Mouse (Mus musculus) stomach, postnatal 0 days (tissue): ENCODE results near the gene Pdpn. TPM values are rescaled to one million over a fixed set of nuclear protein-coding genes. Genes with fewer than 3 reads are reported as not detected.

Source experiments
- ATAC-seq: fragments of 200-750 bp; cut with Nextera tagmentation; 2 replicates; pipeline ENCODE4 v1.8.0; 2017; ENCODE audit not compliant: low FRiP score, low TSS enrichment
- DNase-seq: peaks from one replicate; pipeline ENCODE4 v3.0.0-alpha.2; 2016; ENCODE audit warnings: low spot score
- H3K27ac ChIP-seq: fragments of 300-500 bp; sonication (generic); replicated peaks from 2 replicates; pipeline ENCODE4 v1.5.1; 2014; ENCODE audit warnings: mild to moderate bottlenecking, control low read depth
- H3K27me3 ChIP-seq: fragments of 300-500 bp; sonication (generic); 2 replicates; pipeline ENCODE4 v1.6.1; 2014; ENCODE audit warnings: low read length; ENCODE audit not compliant: control insufficient read depth, insufficient read depth
- H3K36me3 ChIP-seq: fragments of 300-500 bp; sonication (generic); 2 replicates; pipeline ENCODE4 v1.6.1; 2014; ENCODE audit warnings: low read length, mixed read lengths; ENCODE audit not compliant: control insufficient read depth, insufficient read depth
- H3K4me1 ChIP-seq: fragments of 300-500 bp; sonication (generic); replicated peaks from 2 replicates; pipeline ENCODE4 v1.6.1; 2014; ENCODE audit warnings: antibody characterized with exemption; ENCODE audit not compliant: control insufficient read depth, insufficient read depth
- H3K4me2 ChIP-seq: fragments of 300-500 bp; sonication (generic); replicated peaks from 2 replicates; pipeline ENCODE4 v1.6.1; 2014; ENCODE audit warnings: low read depth, mild to moderate bottlenecking, control low read depth, moderate library complexity
- H3K4me3 ChIP-seq: fragments of 300-500 bp; sonication (generic); 2 replicates; pipeline ENCODE4 v1.5.1; 2014; ENCODE audit warnings: low read depth, low read length, control low read depth
- H3K9ac ChIP-seq: fragments of 300-500 bp; sonication (generic); 2 replicates; pipeline ENCODE4 v1.6.1; 2014; ENCODE audit warnings: mild to moderate bottlenecking, low read length, control low read depth, mixed read lengths
- H3K9me3 ChIP-seq: fragments of 300-500 bp; sonication (generic); 2 replicates; pipeline ENCODE4 v1.6.1; 2016; ENCODE audit warnings: low read length; ENCODE audit not compliant: control insufficient read depth
- CTCF ChIP-seq: IDR thresholded peaks from 2 replicates; pipeline ENCODE4 v1.5.1; 2016; ENCODE audit warnings: antibody characterized with exemption, low read depth, mild to moderate bottlenecking, moderate library complexity
- EP300 ChIP-seq: optimal IDR thresholded peaks from 2 replicates; pipeline ENCODE3; 2016; ENCODE audit warnings: antibody characterized with exemption
- WGBS: fragments of 180-500 bp; shearing (Covaris S2); extraction: QIAGEN DNeasy Blood & Tissue Kit; methylation state at CpG from one replicate; pipeline ENCODE4 v1.1.7; 2014; 5-methylcytosine and 5-hydroxymethylcytosine counted together
- polyA plus RNA-seq: library from polyadenylated mRNA; unstranded; fragments of >200 nt; fragmentation: Nextera tagmentation; extraction: Ambion mirVana; gene quantifications from 2 replicates; pipeline ENCODE4 v1.2.1, GENCODE M21; 2015

Gene Pdpn
- polyA plus RNA-seq, 1 experiment from 2014 or later = 36.0 TPM

GRCm38 (mm10) chr4:143324176-143324924 lies 25.0 kb upstream of the Pdpn start:
- H3K4me2 ChIP-seq = no peak overlapping the region
- H3K9me3 ChIP-seq = no peaks in the 10 kb centered on the region

GRCm38 (mm10) chr4:143313299-143313698 lies 13.9 kb upstream of the Pdpn start:
- no peak for ATAC-seq
- no peak overlapping the region for H3K4me2 ChIP-seq
- no peaks in the 10 kb centered on the region for H3K27me3 ChIP-seq
- no peak for TF ChIP-seq EP300
- no peak for TF ChIP-seq CTCF
- WGBS = 63% methylated on average over 6 of the region's 6 CpGs
- no peak for DNase-seq
- H3K9me3 ChIP-seq = no peaks in the 10 kb centered on the region
- H3K4me3 ChIP-seq = no peak overlapping the region
- no peak overlapping the region for H3K27ac ChIP-seq
- no peaks in the 10 kb centered on the region for H3K36me3 ChIP-seq
- H3K9ac ChIP-seq = no peak overlapping the region
- H3K4me1 ChIP-seq = no peaks in the 10 kb centered on the region

More at GRCm38 (mm10) chr4:143324176-143324924, 25.0 kb upstream of the Pdpn start:
- Histone ChIP-seq H3K27me3 (no peaks in the 10 kb centered on the region), H3K27ac (no peak overlapping the region), H3K4me1 (no peaks in the 10 kb centered on the region), H3K36me3 (no peaks in the 10 kb centered on the region), H3K9ac (no peak overlapping the region), H3K4me3 (no peak overlapping the region)
- no peak for TF ChIP-seq EP300
- TF ChIP-seq CTCF = no peak
- DNase-seq (no peak), ATAC-seq (no peak)
- WGBS = 22% methylated on average over 8 of the region's 11 CpGs

GRCm38 (mm10) chr4:143311341-143311740 lies 12.0 kb upstream of the Pdpn start:
- no peaks in the 10 kb centered on the region for H3K36me3 ChIP-seq
- H3K27ac ChIP-seq = no peak overlapping the region
- H3K4me2 ChIP-seq = no peak overlapping the region
- H3K27me3 ChIP-seq = no peaks in the 10 kb centered on the region
- TF ChIP-seq EP300 (no peak), CTCF (peak; percentile 71)
- WGBS = 38% methylated on average over 2 of the region's 2 CpGs
- H3K9ac ChIP-seq = no peak overlapping the region
- H3K9me3 ChIP-seq = no peaks in the 10 kb centered on the region
- ATAC-seq = no peak
- no peak overlapping the region for H3K4me3 ChIP-seq
- peak; percentile 23 for DNase-seq
- no peaks in the 10 kb centered on the region for H3K4me1 ChIP-seq

GRCm38 (mm10) chr4:143305987-143306772 lies 6.8 kb upstream of the Pdpn start:
- no peaks in the 10 kb centered on the region for H3K27me3 ChIP-seq
- ATAC-seq (no peak), DNase-seq (no peak)
- no peak overlapping the region for H3K27ac ChIP-seq
- H3K4me2 ChIP-seq = no peak overlapping the region
- H3K4me3 ChIP-seq = no peak overlapping the region
- 40% methylated on average over 5 of the region's 5 CpGs for WGBS
- H3K36me3 ChIP-seq = no peaks in the 10 kb centered on the region
- H3K9me3 ChIP-seq = no peaks in the 10 kb centered on the region
- H3K9ac ChIP-seq = no peak overlapping the region
- H3K4me1 ChIP-seq = no peaks in the 10 kb centered on the region
- TF ChIP-seq EP300 (no peak), CTCF (no peak)

- no peak for TF ChIP-seq EP300
- TF ChIP-seq CTCF = no peak
- Histone ChIP-seq H3K4me3 (no peak overlapping the region), H3K9ac (no peak overlapping the region), H3K4me2 (no peak overlapping the region), H3K9me3 (no peaks in the 10 kb centered on the region), H3K27me3 (no peaks in the 10 kb centered on the region), H3K27ac (no peak overlapping the region), H3K4me1 (no peaks in the 10 kb centered on the region), H3K36me3 (no peaks in the 10 kb centered on the region)
- DNase-seq (no peak), ATAC-seq (no peak)
- WGBS = 87% methylated on average over 4 of the region's 4 CpGs
Observed at GRCm38 (mm10) chr4:143305031-143305430, 5.7 kb upstream of the Pdpn start.
